Mouse (Mus musculus) cerebellum, adult 9-10 months (tissue): ENCODE measurements around the gene Alyref.
"Not testable (repeated sequence)": the region's sequence is repeated elsewhere in the genome, so short reads cannot be mapped to it uniquely, and the experiment has no call there.

ENCODE experiments used
- DNase-seq: peaks from one replicate; pipeline ENCODE4 v3.0.0; 2022

Gene Alyref

DNA sequence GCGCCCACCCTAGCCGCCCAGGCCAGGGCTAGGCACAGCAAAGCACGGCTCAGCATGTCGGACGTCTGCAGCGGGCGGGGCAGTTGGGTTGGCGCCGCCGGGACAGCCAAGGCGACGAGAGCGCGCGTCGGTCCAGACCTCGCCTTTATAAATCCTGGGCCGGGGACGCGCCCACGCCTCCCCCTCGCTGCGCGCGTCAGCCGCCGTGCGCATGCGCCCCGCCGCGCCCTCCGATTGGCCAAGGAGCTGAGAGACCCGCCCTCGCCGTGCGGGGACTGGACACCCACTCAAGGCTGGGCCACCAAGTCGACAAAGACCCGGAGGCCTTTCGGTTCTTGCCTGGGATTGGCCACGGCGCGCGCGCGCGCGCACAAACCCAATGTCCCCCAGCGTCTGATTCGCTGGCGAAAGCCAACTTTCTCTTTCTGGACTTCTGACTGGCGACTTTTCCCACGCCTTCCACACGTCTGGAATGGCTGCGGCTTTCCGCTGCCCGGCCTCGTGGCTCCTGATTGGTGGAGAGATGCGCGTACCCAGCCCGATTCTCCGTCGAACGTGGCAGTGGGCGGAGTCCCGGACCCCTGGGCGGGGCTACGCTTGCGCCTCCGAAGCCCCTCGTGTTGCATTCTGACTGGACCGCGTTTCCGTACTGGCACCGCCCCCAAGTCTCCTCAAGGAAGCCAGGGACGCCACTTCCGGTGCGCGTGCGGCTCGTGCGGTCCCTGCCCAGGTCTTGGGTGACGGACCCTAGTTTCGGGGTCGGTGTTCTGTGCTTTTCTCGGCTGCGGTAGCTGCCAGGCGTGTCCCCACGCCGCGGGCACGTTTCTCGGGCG is 25.2 kb downstream of the Alyref start, which contains the start of gene P4hb:
Gene P4hb, minus strand, starts transcription at position 502 of the 833 bp plus-strand sequence.
- DNase-seq, result peak; percentile 100

DNA sequence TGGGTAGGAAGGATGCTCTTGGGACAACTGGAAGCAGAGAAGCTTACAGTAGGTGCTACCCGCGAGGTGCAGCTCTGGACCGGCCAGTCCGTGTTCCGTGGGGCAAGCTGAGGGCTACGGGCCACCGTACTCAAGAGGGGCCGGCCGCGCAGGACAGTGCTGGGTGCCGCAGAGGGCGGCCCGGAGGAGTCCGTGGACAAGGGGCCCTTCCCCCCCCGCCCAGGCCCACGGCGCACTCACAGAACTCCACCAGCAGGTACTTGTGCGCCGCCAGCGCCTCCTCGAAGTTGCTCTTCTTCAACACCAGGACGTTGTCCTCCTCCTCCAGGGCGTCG is 25.8 kb downstream of the Alyref start:
- DNase-seq, result no peak

DNA sequence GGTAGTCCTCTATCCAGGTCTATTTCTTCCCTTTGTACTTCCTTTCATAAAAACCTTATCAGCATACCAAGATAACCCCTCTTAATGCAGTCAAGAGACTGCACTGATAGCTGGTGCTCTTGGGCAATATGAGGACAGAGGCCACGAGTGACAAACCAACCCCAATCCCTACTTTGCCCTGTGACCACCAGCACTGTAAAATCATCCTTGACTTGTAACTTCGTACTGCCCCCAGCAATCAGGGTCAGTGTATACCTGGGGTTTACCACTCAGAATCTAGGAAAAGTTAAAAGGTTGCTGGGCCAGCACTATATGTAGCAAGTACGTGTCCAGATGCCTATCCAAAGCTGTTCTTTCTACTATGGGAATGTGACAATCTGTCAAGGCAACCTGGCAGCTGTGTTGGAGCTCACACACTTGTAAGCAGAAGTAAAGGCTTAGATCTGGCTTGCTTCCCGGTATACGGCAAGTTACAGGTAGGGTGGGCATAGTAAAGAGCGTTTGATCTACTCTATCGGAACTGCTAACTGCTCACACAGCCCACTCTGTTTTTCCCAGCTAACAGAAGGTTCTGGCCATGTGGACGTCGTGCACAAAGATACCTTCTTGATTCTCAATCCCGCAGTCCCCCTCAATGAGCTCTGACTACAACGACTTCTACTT is 26.3 kb downstream of the Alyref start:
- DNase-seq, result peak; percentile 64

DNA sequence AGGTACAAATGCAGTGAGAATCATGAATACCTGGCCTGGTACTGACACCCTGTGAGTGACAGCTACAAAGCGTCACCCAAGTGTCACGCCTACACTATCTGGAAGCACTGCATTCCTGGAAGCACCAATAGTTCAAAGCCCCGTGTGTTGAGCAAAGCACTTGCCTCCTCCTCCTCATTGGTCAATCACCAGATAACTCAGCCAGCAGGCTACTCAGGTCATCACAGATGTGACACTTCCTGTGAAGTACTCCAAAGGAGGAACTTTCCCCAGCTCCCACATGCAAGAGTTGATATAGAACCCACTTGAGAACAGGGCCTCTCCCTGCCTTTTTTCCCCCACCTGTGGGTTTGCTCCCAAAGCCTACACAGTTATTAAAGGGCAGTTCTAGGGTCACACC is 27.0 kb downstream of the Alyref start:
- DNase-seq, result peak; percentile 47

DNA sequence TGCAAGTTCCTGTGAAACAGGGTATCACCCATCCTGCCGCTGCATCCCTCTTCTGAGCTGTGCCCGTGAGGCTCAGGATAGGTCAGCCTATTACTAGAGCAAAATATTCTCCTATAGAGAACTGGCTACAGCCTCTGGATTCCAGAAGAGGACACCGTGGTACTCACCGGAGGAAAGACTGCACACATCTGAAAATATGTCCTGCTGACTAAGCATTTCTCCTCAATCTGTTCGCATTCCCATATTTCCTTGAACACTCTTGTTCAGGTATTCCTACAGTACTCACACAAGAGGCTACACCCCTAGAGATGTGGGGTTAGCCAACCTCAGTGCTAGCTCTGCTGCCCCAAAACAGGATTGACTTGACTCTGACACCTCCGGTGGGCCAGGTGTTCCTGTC is 29.8 kb downstream of the Alyref start:
- DNase-seq, result no peak

DNA sequence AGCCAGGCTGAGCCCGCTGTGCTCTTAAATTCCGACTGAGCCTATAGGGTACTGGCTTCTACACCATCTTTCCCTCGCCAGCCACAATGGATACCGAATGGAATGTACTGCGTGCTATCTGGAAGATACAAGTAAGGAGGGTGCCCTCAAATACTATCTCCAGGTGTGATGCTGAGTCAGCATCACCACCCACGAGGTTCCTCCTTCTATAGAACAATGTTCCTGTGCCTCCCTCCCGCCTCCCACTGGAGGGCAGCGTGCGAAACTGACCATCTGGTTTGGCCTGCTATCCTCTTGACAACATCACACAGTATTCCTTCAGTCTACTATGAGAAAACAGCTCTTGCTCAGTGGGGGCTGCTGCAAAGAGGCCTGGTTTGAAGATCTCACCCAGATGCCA is 33.1 kb downstream of the Alyref start:
- no peak for DNase-seq

DNA sequence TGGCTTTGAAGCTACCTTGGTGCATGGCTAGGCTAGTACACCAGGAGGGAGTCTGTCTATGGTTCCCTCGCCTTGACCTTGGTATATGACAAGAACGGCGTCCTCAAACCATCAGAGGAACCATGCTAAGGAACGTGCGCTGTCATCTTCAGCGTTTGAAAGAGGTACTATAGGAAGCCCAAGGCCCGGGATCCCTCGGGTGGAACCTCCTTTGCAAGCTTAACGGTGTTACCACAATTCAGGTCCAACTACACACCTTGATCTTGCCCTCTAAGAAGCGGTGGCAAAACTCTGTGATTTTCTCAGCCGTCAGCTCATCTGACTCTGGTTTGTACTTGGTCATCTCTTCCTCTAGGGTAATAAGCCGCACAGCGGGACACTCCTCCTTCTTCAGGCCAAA is 35.2 kb downstream of the Alyref start:
- no peak for DNase-seq

DNA sequence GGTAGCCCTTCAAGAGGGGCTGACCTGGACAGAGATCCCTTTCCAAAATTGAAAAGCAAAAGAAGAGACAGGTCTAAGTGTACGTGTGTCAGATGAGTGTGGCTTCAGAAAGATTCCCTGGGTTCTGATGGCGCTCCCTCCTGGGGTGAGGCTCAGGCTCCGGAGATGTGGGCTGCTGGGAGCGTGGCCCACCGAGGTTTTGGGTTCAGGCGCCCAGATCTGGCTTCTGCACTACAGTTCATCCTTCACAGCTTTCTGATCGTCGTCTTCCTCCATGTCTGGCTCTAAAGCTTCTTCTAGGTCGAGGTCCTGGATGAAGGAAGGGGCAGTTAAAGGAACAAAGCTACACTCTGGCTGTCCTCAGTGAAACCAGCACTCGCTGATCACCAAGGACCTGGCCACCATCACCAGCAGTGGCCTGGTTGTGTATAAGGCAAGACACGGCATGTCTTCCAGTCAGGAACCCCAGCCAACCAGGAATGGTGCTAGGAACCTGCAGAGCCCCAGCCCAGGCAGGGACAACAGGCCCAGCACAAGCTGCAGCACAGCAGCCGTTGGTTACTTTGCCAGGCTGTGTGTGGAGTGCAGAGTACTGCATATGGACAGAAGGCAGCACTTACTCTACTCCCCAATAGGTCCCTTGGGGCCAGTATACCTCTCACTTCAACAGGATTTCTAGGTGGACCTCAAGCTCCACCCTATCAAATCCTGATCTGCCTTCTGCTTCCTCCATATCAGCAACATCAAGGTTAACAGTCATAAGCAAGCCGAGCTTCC is 37.0 kb downstream of the Alyref start:
- no peak for DNase-seq

DNA sequence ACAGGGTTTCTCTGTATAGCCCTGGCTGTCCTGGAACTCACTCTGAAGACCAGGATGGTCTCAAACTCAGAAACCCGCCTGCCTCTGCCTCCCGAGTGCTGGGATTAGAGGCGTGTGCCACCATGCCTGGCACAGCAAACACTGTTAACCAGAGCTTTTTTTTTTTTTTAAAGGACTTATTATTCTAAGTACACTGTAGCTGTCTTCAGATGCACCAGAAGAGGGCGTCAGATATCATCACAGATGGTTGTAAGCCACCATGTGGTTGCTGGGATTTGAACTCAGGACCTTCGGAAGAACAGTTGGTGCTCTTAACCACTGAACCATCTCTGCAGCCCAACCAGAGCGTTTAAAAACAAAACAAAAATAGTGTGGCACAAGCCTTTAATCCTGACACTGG is 39.3 kb downstream of the Alyref start:
- DNase-seq, result not testable (repeated sequence)

DNA sequence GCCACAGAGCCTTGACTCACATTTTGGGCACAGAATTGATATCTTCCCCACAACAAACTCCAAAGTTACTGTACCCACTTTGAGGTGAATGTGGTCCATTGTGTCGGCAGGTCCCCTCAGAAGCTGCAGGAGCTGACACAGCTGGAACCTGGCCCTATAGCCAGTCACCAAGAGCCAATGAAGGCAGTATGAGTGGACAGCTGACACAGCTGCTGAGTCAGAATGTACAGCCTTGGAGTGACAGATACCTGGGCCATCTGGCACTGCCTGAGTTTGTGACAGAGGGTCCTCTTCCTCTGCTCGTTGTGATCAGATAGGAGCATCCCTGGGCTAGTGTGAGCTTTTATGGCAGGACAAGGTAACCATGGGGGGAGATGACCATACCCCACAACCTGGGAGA is 42.9 kb downstream of the Alyref start:
- no peak for DNase-seq

DNA sequence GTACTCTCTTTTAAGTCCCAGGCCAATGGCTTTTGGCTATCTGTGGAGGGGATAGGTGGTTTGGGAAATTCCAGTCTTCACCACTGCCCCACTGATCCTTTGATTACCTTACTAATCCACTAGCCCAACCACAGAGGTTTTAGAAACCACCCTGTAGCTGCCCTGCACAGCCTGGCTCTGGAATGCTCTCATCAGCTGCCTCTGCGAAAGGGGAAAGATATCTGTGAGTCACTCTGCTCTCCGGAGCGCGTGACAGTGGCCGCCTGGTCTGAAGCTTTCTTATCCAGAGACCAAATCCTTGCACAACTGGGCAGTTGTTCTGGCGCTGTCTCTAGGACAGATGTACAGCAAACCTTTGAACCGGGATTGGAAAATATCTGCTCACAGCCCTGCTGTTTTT is 43.3 kb downstream of the Alyref start:
- no peak for DNase-seq

DNA sequence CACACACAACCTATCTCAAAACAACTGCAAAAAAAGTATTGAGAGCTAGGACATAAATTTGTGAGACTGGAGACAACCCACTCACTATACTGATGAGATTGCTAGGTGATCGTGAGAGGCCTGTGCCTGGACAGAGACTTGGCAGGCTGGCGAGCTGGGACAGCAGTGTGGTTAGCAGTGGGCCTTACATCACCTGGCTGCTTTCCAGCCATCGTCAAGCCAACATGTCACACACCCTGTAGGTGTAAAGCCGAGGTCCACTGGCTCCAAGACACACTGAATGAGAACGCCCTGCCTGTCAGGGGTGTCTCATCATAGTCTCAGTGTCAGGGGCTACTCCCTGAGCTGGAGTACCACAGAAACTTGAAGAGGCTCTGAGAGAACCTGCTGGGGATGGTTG is 45.4 kb downstream of the Alyref start:
- no peak for DNase-seq

DNA sequence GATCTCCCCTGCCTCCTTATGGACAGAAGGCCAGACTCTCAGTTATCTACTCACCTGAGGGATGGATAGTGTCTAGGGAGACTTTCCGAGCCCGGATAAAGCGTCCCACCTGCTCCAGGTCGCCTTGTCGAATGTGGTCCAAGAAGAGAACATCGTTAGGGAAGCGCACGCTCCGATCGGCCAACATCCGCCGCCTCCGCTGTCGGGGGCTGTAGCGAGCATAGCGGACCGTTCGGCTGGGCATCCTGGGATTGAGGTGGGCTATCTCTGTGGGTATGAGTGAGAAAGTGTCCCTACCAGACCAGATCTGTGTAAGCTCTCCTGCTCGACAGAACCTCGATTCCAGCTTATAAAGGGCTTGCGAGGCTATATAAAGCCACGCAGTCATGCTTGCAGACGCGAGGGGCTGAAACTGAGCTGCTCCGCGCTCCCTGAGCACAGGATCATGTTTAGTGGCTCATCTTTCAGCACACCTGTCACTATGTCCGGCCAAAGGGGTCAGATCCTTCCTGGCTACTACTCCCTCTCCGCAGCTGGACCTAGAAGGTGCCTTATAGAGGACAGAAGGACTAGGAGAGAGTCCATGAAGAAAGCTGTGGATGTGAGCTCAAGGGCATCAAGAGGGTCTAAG is 47.2 kb downstream of the Alyref start, which contains the start of gene Ppp1r27:
Gene Ppp1r27, minus strand, starts transcription at position 323 of the 631 bp plus-strand sequence.
- no peak for DNase-seq

DNA sequence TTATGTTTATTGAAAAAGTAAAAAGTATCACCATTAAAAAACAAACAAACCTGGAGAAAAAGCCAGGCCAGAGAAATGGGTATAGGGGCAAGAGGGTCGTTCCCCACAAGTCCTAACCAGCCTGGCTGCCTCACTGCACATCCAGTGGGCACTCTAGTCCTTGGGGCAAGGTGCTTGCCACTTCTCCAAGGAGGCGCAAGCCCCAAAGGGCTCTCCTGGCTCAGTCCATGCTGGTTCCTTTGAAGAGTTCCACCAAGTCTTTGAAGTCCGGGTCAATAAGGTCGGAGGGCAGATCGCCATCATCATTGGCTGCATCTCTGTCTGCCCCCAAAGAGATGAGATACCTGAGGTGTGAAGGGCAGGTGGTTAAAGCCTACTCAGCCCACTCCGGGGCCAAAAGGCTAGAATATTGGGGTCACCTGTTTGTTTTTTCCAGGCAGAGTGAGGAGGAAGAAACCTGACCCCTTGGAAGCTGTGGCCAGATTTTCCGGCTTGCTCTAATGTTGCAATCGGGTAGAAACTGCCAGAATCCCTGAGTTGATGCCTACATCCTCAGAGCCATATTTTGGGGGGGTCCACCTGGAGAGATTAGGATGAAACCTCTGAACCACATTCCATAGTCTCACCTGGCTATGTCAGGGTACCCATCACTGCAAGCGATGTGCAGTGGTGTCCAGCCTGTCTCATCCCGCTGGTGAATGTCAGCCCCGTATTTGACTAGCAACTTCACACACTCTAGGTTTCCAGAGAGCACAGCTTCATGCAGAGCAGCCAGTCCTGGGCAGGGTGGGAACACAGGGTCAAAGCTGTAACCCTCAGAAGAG is 48.0 kb downstream of the Alyref start:
- peak; percentile 54 for DNase-seq

DNA sequence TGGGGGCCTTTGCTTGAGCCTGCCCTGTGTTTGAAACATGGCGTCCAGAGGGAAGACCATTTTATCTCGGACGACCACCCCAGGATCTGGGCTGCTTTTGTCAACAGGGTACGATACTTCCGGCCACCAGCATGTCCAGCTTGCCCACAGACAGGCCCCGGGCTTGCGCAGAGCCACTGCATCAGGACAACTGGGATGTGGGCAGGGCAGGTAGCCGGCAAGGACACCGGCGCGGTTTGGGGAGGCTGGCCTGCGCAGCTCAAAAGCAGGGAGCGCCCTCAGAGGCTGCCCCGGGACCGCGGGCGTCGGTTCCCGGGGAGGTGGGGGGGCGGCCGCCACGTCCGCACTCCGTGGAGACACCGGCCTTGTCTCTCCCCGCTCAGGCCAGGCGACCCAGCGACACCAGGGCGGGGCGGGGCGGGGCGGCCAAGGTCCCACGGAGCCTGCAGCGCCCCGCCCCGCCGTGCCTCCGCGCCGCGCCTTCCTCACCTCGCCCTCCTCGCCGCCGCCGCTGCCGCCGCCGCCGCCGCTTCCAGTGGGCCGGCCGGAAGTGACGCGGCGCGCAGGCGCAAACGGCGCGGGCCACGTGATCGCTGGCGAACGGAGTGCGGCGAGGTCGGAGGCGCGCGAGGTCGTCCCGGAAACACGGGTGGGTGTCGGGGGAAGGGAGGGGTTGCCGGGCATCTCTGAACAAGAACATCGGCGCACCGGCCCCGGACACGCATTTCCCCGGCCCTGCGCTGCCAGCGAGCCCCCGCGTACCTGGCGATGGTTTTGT is 48.8 kb downstream of the Alyref start, which contains the start of gene Mcrip1:
Gene Mcrip1, minus strand, starts transcription at position 560 of the 778 bp plus-strand sequence.
- peak; percentile 89 for DNase-seq

DNA sequence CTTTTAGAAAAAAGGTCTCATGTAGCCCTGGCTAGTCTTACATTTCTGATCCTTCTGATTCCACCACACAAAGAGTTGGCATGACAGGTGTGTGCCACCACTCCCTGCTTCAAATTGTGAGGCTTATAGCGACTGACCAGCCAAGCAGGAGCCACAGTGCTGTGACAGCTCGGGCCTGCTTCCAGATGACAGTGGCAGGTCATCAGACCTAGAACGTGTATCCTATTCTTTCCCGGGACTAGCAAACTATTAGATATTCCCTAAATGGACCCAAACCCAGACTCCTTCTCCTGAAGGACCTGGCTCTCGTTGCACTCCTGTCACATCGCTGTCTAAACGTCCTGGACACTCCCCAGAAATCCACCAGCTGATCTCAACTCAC is 49.4 kb downstream of the Alyref start:
- no peak for DNase-seq

DNA sequence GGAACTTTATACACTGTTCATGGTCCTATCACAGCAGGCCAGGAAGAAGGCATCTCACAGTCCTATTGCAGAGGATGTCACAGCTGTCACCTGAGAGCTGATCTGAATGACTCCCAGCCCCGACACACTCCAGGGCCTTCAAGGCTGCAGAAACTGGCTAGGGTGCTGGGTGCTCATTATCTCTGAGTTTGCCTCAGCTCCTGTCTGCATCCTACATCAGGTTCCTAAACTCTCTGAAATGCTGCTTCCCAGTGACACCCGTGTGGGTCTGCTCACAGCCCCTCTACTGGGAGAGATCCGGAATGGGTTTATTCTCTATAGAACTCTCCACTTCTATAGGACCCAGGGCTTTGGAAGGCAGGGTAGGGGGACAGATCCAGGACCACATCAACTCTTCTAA is 50.0 kb downstream of the Alyref start:
- no peak for DNase-seq

DNA sequence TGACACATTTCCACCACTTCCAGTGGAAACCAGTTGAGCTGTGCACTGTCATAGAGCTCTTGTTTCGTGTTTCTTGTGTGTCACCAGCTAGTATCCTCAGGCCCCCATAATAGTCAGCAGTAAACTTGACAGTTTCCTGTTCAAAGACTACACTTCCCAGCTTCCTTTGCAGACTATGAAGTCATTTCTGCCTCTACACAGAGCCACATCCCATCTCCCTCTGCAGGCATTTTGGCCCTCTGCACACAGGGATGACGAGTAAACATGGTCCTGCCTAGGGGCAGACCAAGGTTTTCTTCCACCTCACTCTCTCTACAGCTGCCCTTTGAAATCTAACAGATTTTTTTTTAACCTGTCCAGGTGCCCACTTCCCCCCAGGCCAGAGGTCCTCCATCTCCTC is 50.7 kb downstream of the Alyref start:
- DNase-seq, result no peak

DNA sequence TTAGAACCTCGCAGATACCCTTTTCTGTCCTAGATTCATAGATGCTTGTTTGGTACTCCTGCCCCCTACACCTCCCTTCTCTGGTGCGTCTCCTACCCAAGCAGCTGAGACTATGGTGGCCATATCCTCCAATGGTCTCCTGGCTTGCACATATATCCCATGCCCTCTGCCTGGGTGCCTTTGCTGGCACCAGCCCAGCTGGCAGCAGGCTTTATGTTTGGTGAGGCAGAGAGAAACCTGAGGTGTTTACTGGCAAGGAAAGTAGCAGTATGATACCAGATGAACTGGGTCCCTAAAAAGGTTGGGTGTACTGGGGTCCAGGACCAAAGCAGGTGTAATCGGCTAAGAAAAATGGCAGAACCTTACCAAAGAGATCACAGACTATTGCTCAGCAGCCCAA is 52.2 kb downstream of the Alyref start:
- no peak for DNase-seq

DNA sequence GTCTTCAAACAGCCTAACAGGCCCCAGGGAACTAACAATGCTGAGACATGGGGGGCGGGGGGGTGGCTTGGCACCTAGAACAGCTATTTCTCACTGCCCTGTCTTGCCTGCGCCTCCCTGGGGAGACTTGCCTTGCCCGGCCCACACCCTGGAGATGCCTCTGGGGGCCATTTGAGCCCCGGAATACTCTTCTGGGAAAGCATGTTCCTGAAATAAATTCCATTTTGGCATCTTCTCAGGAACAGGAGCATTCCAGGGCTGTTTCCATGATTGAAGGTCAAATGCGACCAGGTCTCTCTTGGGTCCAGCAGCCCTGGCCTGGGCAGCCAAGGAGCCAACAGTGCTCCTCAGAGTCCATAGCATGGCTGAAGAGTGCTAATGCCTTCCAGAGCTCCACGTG is 55.8 kb downstream of the Alyref start:
- DNase-seq, result no peak
